Mouse (Mus musculus): ENCODE results near the gene Pbx4.

- TF ChIP-seq CTCF (IDR thresholded peaks at IDR 0.05; ENCODE audit: low read depth) (no peak), EP300 (IDR thresholded peaks at IDR 0.05; ENCODE audit: low read depth) (no peak)
These were observed 82.2 kb downstream of the Pbx4 start for GRCm38 (mm10) chr8:69914526-69914925.
